Mouse (Mus musculus) MEL (cell line): ENCODE measurements around the gene Erp29. TPM values are rescaled to one million over a fixed set of nuclear protein-coding genes. Genes with fewer than 3 reads are reported as not detected.

ENCODE experiments used
- DNase-seq: peaks from one replicate; pipeline ENCODE4 v3.0.0; 2011; ENCODE audit warnings: low read depth, low spot score
- H3K27ac ChIP-seq: 2 replicates; pipeline ENCODE4 v1.5.1; 2012; ENCODE audit warnings: low read depth, mild to moderate bottlenecking, control low read depth, low read length, moderate library complexity; ENCODE audit not compliant: control insufficient read depth
- H3K27me3 ChIP-seq, 2 experiments: fragments of 150-350 bp in 1 of 2; sonication (generic) in 1 of 2; 2 replicates each; pipeline ENCODE4 v1.6.1; 2012; ENCODE audit warnings: low read length in 2 of 2, mild to moderate bottlenecking in 2 of 2, improper control_type of control experiment in 1 of 2, moderate library complexity in 1 of 2; ENCODE audit not compliant: insufficient read depth in 2 of 2, control insufficient read depth in 1 of 2
- H3K36me3 ChIP-seq, 2 experiments: 2 replicates each; pipeline ENCODE4 v1.6.1; 2012 to 2014; ENCODE audit warnings: low read length in 2 of 2, improper control_type of control experiment in 1 of 2, inconsistent platforms in 1 of 2, mild to moderate bottlenecking in 1 of 2; ENCODE audit not compliant: insufficient read depth in 2 of 2, control insufficient read depth in 1 of 2
- H3K4me1 ChIP-seq, 2 experiments: fragments of 150-350 bp in 1 of 2; sonication (generic) in 1 of 2; 2 replicates each; pipeline ENCODE4 v1.6.1; 2012; ENCODE audit warnings: low read length in 2 of 2, improper control_type of control experiment in 1 of 2, mild to moderate bottlenecking in 1 of 2; ENCODE audit not compliant: insufficient read depth in 2 of 2, control insufficient read depth in 1 of 2
- H3K4me3 ChIP-seq, 2 experiments: fragments of 150-350 bp in 1 of 2; sonication (generic) in 1 of 2; 2 replicates each; pipeline ENCODE4 v1.5.1; 2012; ENCODE audit warnings: low read depth in 2 of 2, low read length in 2 of 2, mild to moderate bottlenecking in 2 of 2, moderate library complexity in 2 of 2, control low read depth in 1 of 2, improper control_type of control experiment in 1 of 2; ENCODE audit not compliant: control insufficient read depth in 1 of 2, insufficient read depth in 1 of 2
- H3K79me2 ChIP-seq: 2 replicates; pipeline ENCODE4 v1.6.1; 2012; ENCODE audit warnings: mild to moderate bottlenecking, low read length, moderate library complexity; ENCODE audit not compliant: control insufficient read depth, poor library complexity, insufficient read depth
- H3K9ac ChIP-seq: 2 replicates; pipeline ENCODE4 v1.6.1; 2012; ENCODE audit warnings: low read depth, mild to moderate bottlenecking, control low read depth, low read length, moderate library complexity; ENCODE audit not compliant: control insufficient read depth, poor library complexity, severe bottlenecking
- H3K9me3 ChIP-seq: fragments of 150-350 bp; sonication (generic); replicated peaks from 2 replicates; pipeline ENCODE4 v1.6.1; 2012; ENCODE audit warnings: mild to moderate bottlenecking, low read length, improper control_type of control experiment, moderate library complexity; ENCODE audit not compliant: insufficient read depth
- BHLHE40 ChIP-seq: IDR thresholded peaks from 2 replicates; pipeline ENCODE4 v1.6.1; 2012; ENCODE audit warnings: low read depth, mild to moderate bottlenecking, inconsistent platforms, low read length, improper control_type of control experiment, borderline replicate concordance
- CHD2 ChIP-seq: IDR thresholded peaks from 2 replicates; pipeline ENCODE4 v1.6.1; 2011; ENCODE audit warnings: low read length, improper control_type of control experiment
- CTCF ChIP-seq, 3 experiments: IDR thresholded peaks in 2 of 3; conservative IDR thresholded peaks in 1 of 3; 2 replicates each; pipeline ENCODE4 v1.5.1; 2011 to 2012; ENCODE audit warnings: low read length in 3 of 3, low read depth in 2 of 3, mild to moderate bottlenecking in 2 of 3, improper control_type of control experiment in 1 of 3, inconsistent platforms in 1 of 3, mixed read lengths in 1 of 3, moderate library complexity in 1 of 3; ENCODE audit not compliant: control insufficient read depth in 1 of 3, insufficient read depth in 1 of 3, poor library complexity in 1 of 3, severe bottlenecking in 1 of 3
- ELF1 ChIP-seq: IDR thresholded peaks from 2 replicates; pipeline ENCODE4 v1.6.1; 2014; ENCODE audit warnings: low read depth, mild to moderate bottlenecking, inconsistent platforms, low read length, improper control_type of control experiment, moderate library complexity
- EP300 ChIP-seq, 2 experiments: IDR thresholded peaks; 2 replicates each; pipeline ENCODE4 v1.6.1; 2011; ENCODE audit warnings: improper control_type of control experiment in 2 of 2, low read length in 2 of 2, low read depth in 1 of 2, mild to moderate bottlenecking in 1 of 2
- ETS1 ChIP-seq: IDR thresholded peaks from 2 replicates; pipeline ENCODE4 v1.6.1; 2012; ENCODE audit warnings: low read depth, mild to moderate bottlenecking, inconsistent platforms, low read length, improper control_type of control experiment, moderate library complexity
- GATA1 ChIP-seq: IDR thresholded peaks from 2 replicates; pipeline ENCODE4 v1.6.1; 2011; ENCODE audit warnings: low read depth, low read length, improper control_type of control experiment
- JUND ChIP-seq: IDR thresholded peaks from 2 replicates; pipeline ENCODE4 v1.6.1; 2011; ENCODE audit warnings: low read depth, mild to moderate bottlenecking, improper control_type of control experiment, low read length
- MAFK ChIP-seq: IDR thresholded peaks from 2 replicates; pipeline ENCODE4 v1.6.1; 2011; ENCODE audit warnings: low read depth, mild to moderate bottlenecking, low read length, improper control_type of control experiment, borderline replicate concordance
- MAX ChIP-seq: IDR thresholded peaks from 2 replicates; pipeline ENCODE4 v1.6.1; 2011; ENCODE audit warnings: low read length, improper control_type of control experiment
- MAZ ChIP-seq: IDR thresholded peaks from 2 replicates; pipeline ENCODE4 v1.6.1; 2012; ENCODE audit warnings: low read depth, mild to moderate bottlenecking, inconsistent platforms, low read length, improper control_type of control experiment
- MEF2A ChIP-seq: IDR thresholded peaks from 2 replicates; pipeline ENCODE4 v1.6.1; 2014; ENCODE audit warnings: low read depth, mild to moderate bottlenecking, inconsistent platforms, low read length, improper control_type of control experiment; ENCODE audit not compliant: poor library complexity, insufficient replicate concordance, severe bottlenecking; ENCODE audit errors: extremely low read depth
- MYB ChIP-seq: IDR thresholded peaks from 2 replicates; pipeline ENCODE4 v1.6.1; 2011; ENCODE audit warnings: mild to moderate bottlenecking, low read depth, low read length, improper control_type of control experiment
- MYC ChIP-seq: IDR thresholded peaks from 2 replicates; pipeline ENCODE4 v1.6.1; 2011; ENCODE audit warnings: low read depth, mild to moderate bottlenecking, low read length, improper control_type of control experiment, moderate library complexity
- NELFE ChIP-seq: IDR thresholded peaks from 2 replicates; pipeline ENCODE4 v1.6.1; 2011; ENCODE audit warnings: low read depth, low read length, improper control_type of control experiment
- NRF1 ChIP-seq: IDR thresholded peaks from 2 replicates; pipeline ENCODE4 v1.6.1; 2014; ENCODE audit warnings: low read depth, mild to moderate bottlenecking, inconsistent platforms, low read length, improper control_type of control experiment, moderate library complexity; ENCODE audit not compliant: poor library complexity, insufficient read depth, severe bottlenecking
- POLR2A ChIP-seq, 2 experiments: IDR thresholded peaks; 2 replicates each; pipeline ENCODE4 v1.6.1; 2011 to 2012; ENCODE audit warnings: low read length in 2 of 2, mild to moderate bottlenecking in 2 of 2, control low read depth in 1 of 2, improper control_type of control experiment in 1 of 2, low read depth in 1 of 2, moderate library complexity in 1 of 2; ENCODE audit not compliant: control insufficient read depth in 1 of 2, insufficient read depth in 1 of 2, poor library complexity in 1 of 2
- RAD21 ChIP-seq: IDR thresholded peaks from 2 replicates; pipeline ENCODE4 v1.6.1; 2011; ENCODE audit warnings: mild to moderate bottlenecking, low read depth, low read length, improper control_type of control experiment
- TAL1 ChIP-seq: IDR thresholded peaks from 2 replicates; pipeline ENCODE4 v1.6.1; 2012; ENCODE audit warnings: mild to moderate bottlenecking, inconsistent platforms, low read length, moderate library complexity, mixed read lengths
- TBP ChIP-seq: IDR thresholded peaks from 2 replicates; pipeline ENCODE4 v1.8.0; 2011; ENCODE audit warnings: low read depth, low read length, improper control_type of control experiment
- TCF12 ChIP-seq: IDR thresholded peaks from 2 replicates; pipeline ENCODE4 v1.6.1; 2014; ENCODE audit warnings: low read depth, mild to moderate bottlenecking, inconsistent platforms, low read length, improper control_type of control experiment, moderate library complexity
- USF1 ChIP-seq: IDR thresholded peaks from 2 replicates; pipeline ENCODE4 v1.6.1; 2014; ENCODE audit warnings: low read depth, mild to moderate bottlenecking, inconsistent platforms, low read length, improper control_type of control experiment, moderate library complexity
- USF2 ChIP-seq, 2 experiments: IDR thresholded peaks; 2 replicates each; pipeline ENCODE4 v1.6.1; 2011 to 2012; ENCODE audit warnings: improper control_type of control experiment in 2 of 2, low read length in 2 of 2, borderline replicate concordance in 1 of 2, inconsistent platforms in 1 of 2, low read depth in 1 of 2, mild to moderate bottlenecking in 1 of 2; ENCODE audit not compliant: insufficient read depth in 1 of 2
- ZC3H11A ChIP-seq: IDR thresholded peaks from 2 replicates; pipeline ENCODE4 v1.6.1; 2012; ENCODE audit warnings: low read depth, mild to moderate bottlenecking, inconsistent platforms, low read length, improper control_type of control experiment
- polyA plus RNA-seq, 2 experiments: library from polyadenylated mRNA; stranded (reverse) in 1 of 2; unstranded in 1 of 2; fragments of >175 nt in 1 of 2; fragments of >200 nt in 1 of 2; gene quantifications; 2 replicates each; pipeline versions ENCODE4 v1.2.1 to v1.2.4; 2012; ENCODE audit warnings: low replicate concordance in 2 of 2, low read depth in 1 of 2; ENCODE audit not compliant: insufficient read length in 2 of 2, insufficient read depth in 1 of 2, missing spikeins in 1 of 2
- total RNA-seq: library from RNA; depleted of rRNA; stranded (reverse); fragments of 300-350 nt; gene quantifications from 2 replicates; pipeline ENCODE4 v1.2.3, GENCODE M21; 2012

Erp29 gene
- total and polyA plus RNA-seq, 3 experiments = 167 to 244 TPM; not detected in 1

GRCm38 (mm10) chr5:121443548-121443947 lies 8.8 kb downstream of the Erp29 start (continued):
- TF ChIP-seq ZC3H11A = no peak
- no peak for TF ChIP-seq JUND
- TF ChIP-seq MEF2A = no peak
- TF ChIP-seq, all 39 proteins: peak for 5

DNA sequence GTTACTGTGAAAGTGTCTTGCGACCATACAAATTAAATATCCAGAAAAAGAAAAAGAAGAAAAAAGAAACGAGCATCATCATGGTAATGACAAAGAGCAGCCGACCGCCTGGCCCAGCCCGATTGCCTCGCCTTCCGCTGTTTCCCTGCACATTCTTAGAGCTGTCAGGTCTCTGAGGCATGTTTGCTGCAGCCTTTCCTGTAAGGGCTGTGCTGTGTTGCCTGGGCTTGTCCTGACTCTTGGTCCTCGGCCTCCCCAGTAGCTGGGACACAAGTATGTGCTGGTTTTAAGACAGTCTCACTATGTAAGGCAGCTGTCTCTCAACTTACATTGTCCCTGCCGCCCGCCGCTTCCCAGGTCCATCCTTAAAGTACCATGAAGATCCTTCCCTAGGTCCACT lies 13.6 kb downstream of the Erp29 start:
- Histone ChIP-seq H3K79me2 (no peaks in the 10 kb centered on the region), H3K4me1 (no peaks in the 10 kb centered on the region), H3K4me3 (no peak overlapping the region), H3K27me3 (no peaks in the 10 kb centered on the region), H3K36me3 (peaks cover 0 to 44% of the 10 kb centered on the region in 2 experiments; a peak in 2 of 4 replicates), H3K9me3 (no peaks in the 10 kb centered on the region), H3K27ac (no peak overlapping the region), H3K9ac (no peak overlapping the region)
- no peak for DNase-seq
- TF ChIP-seq POLR2A (IDR thresholded peaks at IDR 0.05; ENCODE audit: control insufficient read depth in 1 of 2, insufficient read depth in 1 of 2, low read depth in 1 of 2, low read length in 2 of 2, poor library complexity in 1 of 2) (no peak), MYB (no peak), NELFE (no peak), GATA1 (no peak), TBP (no peak), TCF12 (no peak), MAFK (no peak), MYC (no peak), BHLHE40 (no peak)

- peaks cover 0 to 48% of the 10 kb centered on the region in 2 experiments; a peak in 2 of 4 replicates for H3K36me3 ChIP-seq
- no peaks in the 10 kb centered on the region for H3K79me2 ChIP-seq
- no peak overlapping the region for H3K9ac ChIP-seq
- TF ChIP-seq POLR2A (IDR thresholded peaks at IDR 0.05; ENCODE audit: control insufficient read depth in 1 of 2, insufficient read depth in 1 of 2, low read depth in 1 of 2, low read length in 2 of 2, poor library complexity in 1 of 2) (0 out of 4 replicates have a peak, but pooled peaks of 1 of the 2 experiments have one; percentile 9), MAX (no peak)
- H3K27ac ChIP-seq = no peak overlapping the region
- no peaks in the 10 kb centered on the region for H3K4me1 ChIP-seq
- H3K4me3 ChIP-seq = no peak overlapping the region
- H3K27me3 ChIP-seq = no peaks in the 10 kb centered on the region
- no peaks in the 10 kb centered on the region for H3K9me3 ChIP-seq
- no peak for DNase-seq
These were observed 14.2 kb downstream of the Erp29 start for GRCm38 (mm10) chr5:121438131-121438530.

GRCm38 (mm10) chr5:121428954-121429353 lies 23.4 kb downstream of the Erp29 start:
- Histone ChIP-seq H3K27me3 (no peaks in the 10 kb centered on the region), H3K4me3 (no peak overlapping the region), H3K36me3 (peaks cover 0 to 50% of the 10 kb centered on the region in 2 experiments; a peak in 3 of 4 replicates), H3K4me1 (no peaks in the 10 kb centered on the region)
- DNase-seq = no peak
- TF ChIP-seq EP300 (IDR thresholded peaks at IDR 0.05; ENCODE audit: low read depth in 1 of 2, low read length in 2 of 2) (no peak), NRF1 (no peak), USF2 (IDR thresholded peaks at IDR 0.05; ENCODE audit: borderline replicate concordance in 1 of 2, insufficient read depth in 1 of 2, low read depth in 1 of 2, low read length in 2 of 2) (no peak), NELFE (no peak), ELF1 (no peak), USF1 (no peak), MAZ (no peak), CHD2 (no peak), ETS1 (no peak), POLR2A (IDR thresholded peaks at IDR 0.05; ENCODE audit: control insufficient read depth in 1 of 2, insufficient read depth in 1 of 2, low read depth in 1 of 2, low read length in 2 of 2, poor library complexity in 1 of 2) (no peak), BHLHE40 (no peak), RAD21 (no peak), CTCF (IDR thresholded peaks at IDR 0.05 in 2 of 3, conservative IDR thresholded peaks at IDR 0.05 in 1 of 3; ENCODE audit: control insufficient read depth in 1 of 3, insufficient read depth in 1 of 3, low read depth in 2 of 3, low read length in 3 of 3, poor library complexity in 1 of 3, severe bottlenecking in 1 of 3) (no peak), TAL1 (no peak)
- TF ChIP-seq, all 39 proteins: peak for 0
- Histone ChIP-seq H3K9me3 (no peaks in the 10 kb centered on the region), H3K27ac (no peak overlapping the region), H3K79me2 (no peaks in the 10 kb centered on the region; the same call in 1 of the 2 replicates), H3K9ac (no peak overlapping the region)
